Mouse (Mus musculus) thymus, postnatal 25 days (tissue): ENCODE results near the gene Mob3c.

Experiments used
- DNase-seq: peaks from one replicate; pipeline ENCODE4 v3.0.0; 2022

The Mob3c gene

GRCm38 (mm10) chr4:115827888-115828571 is at the start of gene Mob3c:
Mob3c (plus strand) TSS chr4:115828092.
- DNase-seq: peak; percentile 68

GRCm38 (mm10) chr4:115780269-115780668 is 47.6 kb upstream of the Mob3c start:
- DNase-seq: no peak

GRCm38 (mm10) chr4:115780918-115781317 is 47.0 kb upstream of the Mob3c start, which contains the start of gene Tex38:
Tex38 (minus strand) TSS chr4:115781018.
- DNase-seq: no peak

GRCm38 (mm10) chr4:115782026-115782805 is 45.7 kb upstream of the Mob3c start:
- no peak for DNase-seq

- DNase-seq: peak; percentile 75
Observed at GRCm38 (mm10) chr4:115784769-115785510, 43.0 kb upstream of the Mob3c start, which contains the start of gene Atpaf1. Atpaf1 (plus strand) TSS chr4:115784812.

GRCm38 (mm10) chr4:115785511-115786034 is 42.3 kb upstream of the Mob3c start:
- DNase-seq: no peak

GRCm38 (mm10) chr4:115790864-115791263 is 37.0 kb upstream of the Mob3c start:
- no peak for DNase-seq

GRCm38 (mm10) chr4:115795360-115795759 is 32.5 kb upstream of the Mob3c start:
- no peak for DNase-seq

GRCm38 (mm10) chr4:115799981-115800380 is 27.9 kb upstream of the Mob3c start:
- DNase-seq: no peak

GRCm38 (mm10) chr4:115812326-115812725 is 15.6 kb upstream of the Mob3c start:
- DNase-seq: no peak

- DNase-seq: no peak
Observed at GRCm38 (mm10) chr4:115815606-115816005, 12.3 kb upstream of the Mob3c start.

- no peak for DNase-seq
Observed at GRCm38 (mm10) chr4:115820199-115820598, 7.7 kb upstream of the Mob3c start.

GRCm38 (mm10) chr4:115820944-115821343 is 6.9 kb upstream of the Mob3c start:
- no peak for DNase-seq

- DNase-seq: no peak
Observed at GRCm38 (mm10) chr4:115821431-115821830, 6.5 kb upstream of the Mob3c start.

- DNase-seq: no peak
Observed at GRCm38 (mm10) chr4:115821928-115822327, 6.0 kb upstream of the Mob3c start.

GRCm38 (mm10) chr4:115824178-115824577 is 3.7 kb upstream of the Mob3c start:
- no peak for DNase-seq

- no peak for DNase-seq
Observed at GRCm38 (mm10) chr4:115825271-115825670, 2.6 kb upstream of the Mob3c start.

GRCm38 (mm10) chr4:115827066-115827465 is 826 bp upstream of the Mob3c start:
- no peak for DNase-seq

- no peak for DNase-seq
Observed at GRCm38 (mm10) chr4:115827535-115827887, 381 bp upstream of the Mob3c start.

- no peak for DNase-seq
Observed at GRCm38 (mm10) chr4:115828572-115828902, 645 bp downstream of the Mob3c start.

GRCm38 (mm10) chr4:115830491-115830890 is 2.6 kb downstream of the Mob3c start:
- DNase-seq: no peak

GRCm38 (mm10) chr4:115831221-115831620 is 3.3 kb downstream of the Mob3c start:
- DNase-seq: no peak

GRCm38 (mm10) chr4:115832040-115832439 is 4.1 kb downstream of the Mob3c start:
- no peak for DNase-seq
